Mouse (Mus musculus) embryonic stem cell, embryonic (primary cell): ENCODE results near the gene Cldn15.

Experiments
- CTCF ChIA-PET, 4 experiments: fragments of 300-600 bp in 2 of 4; fragments of 350-600 bp in 2 of 4; sonication (Branson Sonifier 250); formaldehyde crosslinking; loops; one replicate each; lab custom pipeline; 2022; ENCODE audit warnings: inconsistent platforms in 2 of 4; lab: Charles Lee
- POLR2A ChIA-PET, 4 experiments: fragments of 300-600 bp in 2 of 4; fragments of 350-600 bp in 2 of 4; sonication (Branson Sonifier 250); formaldehyde crosslinking; loops; one replicate each; lab custom pipeline; 2022; ENCODE audit warnings: antibody characterized with exemption in 4 of 4, inconsistent platforms in 1 of 4; lab: Charles Lee

The Cldn15 gene

GRCm38 (mm10) chr5:137025132-137025531 lies 58.7 kb downstream of the Cldn15 start:
- CTCF ChIA-PET = interaction anchor here in 2 of 4 experiments (0.7 to 1.8 kb wide), 4 partner anchors 9 to 48 kb away, joined by 3 to 5 read pairs (median 4); no protein-coding TSS in a partner anchor
- POLR2A ChIA-PET = interaction anchor here in 1 of 4 experiments (1.3 kb wide), 1 partner anchor 21 kb away, joined by 4 read pairs; the partner anchor contains the start of gene Ap1s1
